Mouse (Mus musculus) intestine, embryonic 14.5 days (tissue): ENCODE results near the gene Exosc5. TPM values are rescaled to one million over a fixed set of nuclear protein-coding genes. Genes with fewer than 3 reads are reported as not detected.

ENCODE experiments used
- ATAC-seq: fragments of 200-750 bp; cut with Nextera tagmentation; replicated peaks from 2 replicates; pipeline ENCODE4 v1.8.0; 2017; ENCODE audit warnings: low read depth, moderate number of reproducible peaks, moderate TSS enrichment, moderate library complexity; ENCODE audit not compliant: low FRiP score, low TSS enrichment
- DNase-seq: peaks from one replicate; pipeline ENCODE4 v3.0.0-alpha.2; 2018; ENCODE audit warnings: low spot score
- H3K27ac ChIP-seq: fragments of 300-500 bp; sonication (generic); 2 replicates; pipeline ENCODE4 v1.5.1; 2014; ENCODE audit warnings: low read depth, mild to moderate bottlenecking, control low read depth
- H3K27me3 ChIP-seq: fragments of 300-500 bp; sonication (generic); replicated peaks from 2 replicates; pipeline ENCODE4 v1.6.1; 2014; ENCODE audit warnings: low read length, control low read depth; ENCODE audit not compliant: control insufficient read depth, insufficient read depth
- H3K36me3 ChIP-seq: fragments of 300-500 bp; sonication (generic); 2 replicates; pipeline ENCODE4 v1.6.1; 2014; ENCODE audit warnings: low read length, control low read depth; ENCODE audit not compliant: control insufficient read depth, insufficient read depth
- H3K4me1 ChIP-seq: fragments of 300-500 bp; sonication (generic); replicated peaks from 2 replicates; pipeline ENCODE4 v1.6.1; 2014; ENCODE audit warnings: low read length, control low read depth, mixed read lengths; ENCODE audit not compliant: control insufficient read depth, insufficient read depth
- H3K4me2 ChIP-seq: fragments of 300-500 bp; sonication (generic); 2 replicates; pipeline ENCODE4 v1.6.1; 2014; ENCODE audit warnings: low read length
- H3K4me3 ChIP-seq: fragments of 300-500 bp; sonication (generic); 2 replicates; pipeline ENCODE4 v1.5.1; 2014; ENCODE audit warnings: low read depth, low read length, control low read depth, mixed read lengths
- H3K9ac ChIP-seq: fragments of 300-500 bp; sonication (generic); 2 replicates; pipeline ENCODE4 v1.6.1; 2014; ENCODE audit warnings: mild to moderate bottlenecking, low read length
- H3K9me3 ChIP-seq: fragments of 300-500 bp; sonication (generic); 2 replicates; pipeline ENCODE4 v1.6.1; 2016; ENCODE audit warnings: low read length, control low read depth; ENCODE audit not compliant: control insufficient read depth
- WGBS: fragments of 180-500 bp; shearing (Covaris S2); extraction: QIAGEN DNeasy Blood & Tissue Kit; methylation state at CpG from one replicate; pipeline ENCODE4 v1.1.7; 2014; 5-methylcytosine and 5-hydroxymethylcytosine counted together
- polyA plus RNA-seq: library from polyadenylated mRNA; unstranded; fragments of >200 nt; fragmentation: Nextera tagmentation; extraction: Ambion mirVana; gene quantifications from 2 replicates; pipeline ENCODE4 v1.2.1, GENCODE M21; 2014

The Exosc5 gene
- polyA plus RNA-seq, 1 experiment from 2014 or later, result 98.4 TPM

DNA sequence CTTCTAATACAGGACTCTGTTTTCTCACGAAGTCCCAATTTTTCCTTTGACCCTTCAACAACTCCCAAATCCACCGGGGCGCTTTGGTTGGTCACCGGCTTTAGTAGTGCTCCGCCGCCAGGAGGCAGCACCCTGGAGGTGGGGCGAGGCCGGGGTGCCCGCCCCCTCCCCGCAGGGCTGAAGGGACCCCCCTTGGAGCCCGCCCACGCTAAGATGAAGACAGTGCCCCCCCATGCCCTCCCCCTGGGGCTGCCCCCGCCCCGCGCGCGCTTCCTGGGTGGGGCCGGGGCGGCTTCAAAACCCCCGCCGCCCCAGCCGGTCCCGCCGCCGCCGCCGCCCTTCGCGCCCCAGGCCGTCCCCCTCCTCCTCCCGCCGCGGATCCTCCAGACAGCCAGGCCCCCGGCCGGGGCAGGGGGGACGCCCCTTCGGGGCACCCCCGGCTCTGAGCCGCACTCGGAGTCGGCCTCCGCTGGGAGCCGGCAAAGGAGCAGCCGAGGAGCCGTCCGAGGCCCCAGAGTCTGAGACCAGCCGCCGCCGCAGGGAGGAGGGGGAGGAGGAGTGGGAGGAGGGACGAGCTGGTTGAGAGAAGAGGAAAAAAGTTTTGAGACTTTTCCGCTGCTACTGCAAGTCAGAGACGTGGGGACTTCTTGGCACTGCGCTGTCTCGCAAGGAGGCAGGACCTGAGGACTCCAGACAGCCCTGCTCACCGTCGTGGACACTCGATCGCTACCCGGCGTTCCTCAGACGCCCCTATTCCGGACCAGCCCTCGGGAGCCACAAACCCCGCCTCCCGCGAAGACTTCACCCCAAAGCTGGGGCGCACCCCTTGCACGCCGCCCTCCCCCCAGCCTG is 27.9 kb downstream of the Exosc5 start, which contains the start of gene Tgfb1:
TSS of gene Tgfb1 (plus strand) at position 323 of the 852 bp plus-strand sequence.
- ATAC-seq, result peak; percentile 47; the same call in 1 of the 2 replicates
- Histone ChIP-seq H3K4me1 (peaks cover 10% of the 10 kb centered on the region; the same call in 1 of the 2 replicates), H3K9ac (peak within 1 kb of the TSS; percentile 65), H3K27ac (peak within 1 kb of the TSS; percentile 62), H3K9me3 (no peaks in the 10 kb centered on the region), H3K4me3 (peak within 1 kb of the TSS; percentile 59), H3K27me3 (peaks cover 13% of the 10 kb centered on the region; the same call in 1 of the 2 replicates), H3K36me3 (peaks cover 4% of the 10 kb centered on the region; the same call in 1 of the 2 replicates), H3K4me2 (peak within 1 kb of the TSS; percentile 90)
- peak; percentile 92 for DNase-seq
- under 1% methylated on average over 54 of the region's 69 CpGs for WGBS

DNA sequence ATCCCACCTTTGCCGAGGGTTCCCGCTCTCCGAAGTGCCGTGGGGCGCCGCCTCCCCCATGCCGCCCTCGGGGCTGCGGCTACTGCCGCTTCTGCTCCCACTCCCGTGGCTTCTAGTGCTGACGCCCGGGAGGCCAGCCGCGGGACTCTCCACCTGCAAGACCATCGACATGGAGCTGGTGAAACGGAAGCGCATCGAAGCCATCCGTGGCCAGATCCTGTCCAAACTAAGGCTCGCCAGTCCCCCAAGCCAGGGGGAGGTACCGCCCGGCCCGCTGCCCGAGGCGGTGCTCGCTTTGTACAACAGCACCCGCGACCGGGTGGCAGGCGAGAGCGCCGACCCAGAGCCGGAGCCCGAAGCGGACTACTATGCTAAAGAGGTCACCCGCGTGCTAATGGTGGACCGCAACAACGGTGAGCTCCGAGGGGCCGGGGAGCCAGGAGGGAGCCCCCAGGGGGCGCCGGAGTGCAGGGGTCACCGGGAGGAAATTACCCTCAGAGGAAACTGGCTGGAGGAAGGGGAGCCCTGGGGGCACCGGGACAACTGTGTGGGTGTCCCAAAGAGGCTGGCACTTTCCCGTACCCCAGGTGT is 28.9 kb downstream of the Exosc5 start:
- ATAC-seq, result no peak
- Histone ChIP-seq H3K4me3 (peak overlapping the region; percentile 59), H3K4me1 (peaks cover 10% of the 10 kb centered on the region; the same call in 1 of the 2 replicates), H3K36me3 (peaks cover 2% of the 10 kb centered on the region; the same call in 1 of the 2 replicates), H3K27me3 (peaks cover 13% of the 10 kb centered on the region; the same call in 1 of the 2 replicates), H3K4me2 (peak overlapping the region; percentile 90), H3K9me3 (no peaks in the 10 kb centered on the region), H3K27ac (peak overlapping the region; percentile 22; the same call in 1 of the 2 replicates), H3K9ac (peak overlapping the region; percentile 43)
- WGBS, result under 1% methylated on average over 47 of the region's 47 CpGs
- peak; percentile 70 for DNase-seq

DNA sequence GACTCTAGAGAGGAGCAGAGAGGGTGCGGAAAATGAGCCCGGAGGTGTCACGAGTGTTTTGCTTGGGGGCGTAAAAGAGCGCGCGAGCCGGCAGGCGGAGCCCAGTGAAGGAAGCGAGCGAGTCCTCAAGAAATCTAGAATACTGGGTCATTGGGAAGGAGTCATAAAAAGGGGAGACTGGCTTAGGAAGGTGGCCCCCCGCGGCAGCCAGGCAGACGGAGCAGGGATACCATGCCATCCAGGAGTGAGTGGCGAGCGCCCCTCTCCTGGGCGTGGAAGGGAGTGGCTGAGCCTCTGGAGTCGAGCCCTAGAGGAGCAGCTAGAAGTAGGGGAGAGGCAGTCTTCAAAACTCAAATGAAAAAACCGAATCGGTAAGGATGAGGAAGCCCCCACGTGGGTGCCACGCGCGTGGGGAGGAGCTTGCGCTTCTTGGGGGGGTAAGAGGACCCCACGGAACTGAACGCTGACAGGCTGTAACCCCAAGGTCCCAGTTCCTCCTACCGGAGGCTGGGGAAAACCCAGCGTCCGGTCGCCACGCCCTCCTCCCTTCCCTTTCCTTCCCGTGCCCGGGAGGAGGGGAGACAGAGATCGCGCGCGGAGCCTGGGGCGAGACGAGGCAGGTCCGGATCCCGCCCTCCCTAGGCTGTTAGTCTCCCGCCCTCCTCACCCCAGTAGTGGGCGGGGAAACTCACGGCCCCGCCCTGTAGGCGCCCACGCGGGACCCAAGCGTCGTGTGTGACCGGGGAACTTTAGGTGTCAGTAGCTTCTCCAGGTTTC is 30.0 kb downstream of the Exosc5 start:
- H3K9ac ChIP-seq, result peak overlapping the region; percentile 43
- peaks cover 10% of the 10 kb centered on the region; the same call in 1 of the 2 replicates for H3K4me1 ChIP-seq
- peak overlapping the region; percentile 90 for H3K4me2 ChIP-seq
- H3K4me3 ChIP-seq, result peak overlapping the region; percentile 59
- under 1% methylated on average over 51 of the region's 52 CpGs for WGBS
- peak; percentile 51 for ATAC-seq
- H3K36me3 ChIP-seq, result no peaks in the 10 kb centered on the region
- DNase-seq, result peak; percentile 81
- H3K27me3 ChIP-seq, result peaks cover 13% of the 10 kb centered on the region; the same call in 1 of the 2 replicates
- H3K9me3 ChIP-seq, result no peaks in the 10 kb centered on the region
- H3K27ac ChIP-seq, result 0 out of 2 replicates have a peak overlapping the region, but pooled peaks have one; percentile 3

DNA sequence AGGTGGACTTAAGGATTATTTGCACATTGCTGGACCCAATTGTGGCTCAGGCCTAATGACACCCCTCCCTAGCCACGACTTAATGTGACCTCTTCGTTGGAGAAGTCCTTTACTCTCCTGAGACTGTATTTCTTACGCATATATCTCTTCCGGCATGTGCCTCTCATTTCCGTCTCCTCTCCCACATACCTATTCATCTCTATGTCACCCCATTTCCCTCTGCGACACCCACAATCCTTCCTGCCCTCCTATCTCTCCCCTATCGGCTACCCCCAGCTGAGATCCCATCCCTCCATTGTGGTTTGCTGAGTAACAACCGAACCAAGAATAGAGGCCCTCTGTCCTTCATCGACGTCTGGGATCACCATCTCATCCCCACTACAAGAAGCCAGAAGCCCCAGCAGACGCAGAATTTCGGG is 30.6 kb downstream of the Exosc5 start:
- WGBS, result 14% methylated on average over 12 of the region's 12 CpGs
- Histone ChIP-seq H3K4me2 (peak overlapping the region; percentile 90), H3K9me3 (no peaks in the 10 kb centered on the region), H3K27me3 (peaks cover 13% of the 10 kb centered on the region; the same call in 1 of the 2 replicates), H3K36me3 (no peaks in the 10 kb centered on the region), H3K9ac (no peak overlapping the region), H3K4me1 (peaks cover 10% of the 10 kb centered on the region; the same call in 1 of the 2 replicates), H3K27ac (0 out of 2 replicates have a peak overlapping the region, but pooled peaks have one; percentile 3), H3K4me3 (peak overlapping the region; percentile 59)
- DNase-seq, result no peak
- no peak for ATAC-seq

DNA sequence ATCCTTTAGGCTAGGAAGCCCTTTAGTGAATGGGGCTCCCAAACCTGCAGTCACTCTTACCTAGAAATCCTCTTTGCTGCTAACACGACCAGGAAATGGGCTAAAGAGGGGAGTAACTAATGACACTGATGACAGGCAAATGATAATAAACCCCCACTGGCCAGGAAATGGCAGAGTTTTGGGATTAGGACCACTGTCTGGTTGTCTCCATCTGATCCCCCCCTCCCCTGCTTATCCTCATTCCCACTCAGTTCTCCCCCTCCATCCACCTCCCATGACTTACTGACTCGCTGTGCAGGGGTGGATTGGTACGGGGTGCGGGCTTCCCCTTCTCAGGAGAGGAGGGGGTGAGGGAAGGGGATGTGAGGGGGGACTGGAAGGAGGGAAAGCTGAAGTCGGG is 31.1 kb downstream of the Exosc5 start:
- DNase-seq (no peak), ATAC-seq (no peak)
- H3K27me3 ChIP-seq, result peaks cover 13% of the 10 kb centered on the region; the same call in 1 of the 2 replicates
- H3K4me3 ChIP-seq, result no peak overlapping the region
- no peak overlapping the region for H3K9ac ChIP-seq
- WGBS, result 42% methylated on average over 5 of the region's 5 CpGs
- H3K27ac ChIP-seq, result no peak overlapping the region
- peaks cover 10% of the 10 kb centered on the region; the same call in 1 of the 2 replicates for H3K4me1 ChIP-seq
- H3K9me3 ChIP-seq, result no peaks in the 10 kb centered on the region
- H3K4me2 ChIP-seq, result peak overlapping the region; percentile 90
- H3K36me3 ChIP-seq, result no peaks in the 10 kb centered on the region

DNA sequence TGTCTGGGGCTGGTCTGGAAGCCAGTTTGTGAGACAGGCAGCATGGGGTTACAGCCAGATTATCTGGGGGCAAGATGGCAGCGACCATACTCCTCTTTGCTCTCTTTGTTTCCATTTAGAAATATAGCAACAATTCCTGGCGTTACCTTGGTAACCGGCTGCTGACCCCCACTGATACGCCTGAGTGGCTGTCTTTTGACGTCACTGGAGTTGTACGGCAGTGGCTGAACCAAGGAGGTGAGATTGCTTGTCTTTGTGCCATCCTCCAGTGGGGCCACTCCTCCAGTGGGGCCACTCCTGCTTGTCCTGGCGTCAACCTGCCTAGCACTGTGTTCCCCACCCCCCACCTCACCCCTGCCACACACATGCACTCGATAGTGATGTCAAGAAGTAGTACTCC is 35.1 kb downstream of the Exosc5 start:
- no peak overlapping the region for H3K4me2 ChIP-seq
- no peak overlapping the region for H3K9ac ChIP-seq
- H3K27ac ChIP-seq, result no peak overlapping the region
- DNase-seq (no peak), ATAC-seq (no peak)
- no peak overlapping the region for H3K4me3 ChIP-seq
- H3K36me3 ChIP-seq, result no peaks in the 10 kb centered on the region
- peaks cover 4% of the 10 kb centered on the region; the same call in 1 of the 2 replicates for H3K4me1 ChIP-seq
- H3K27me3 ChIP-seq, result no peaks in the 10 kb centered on the region
- 68% methylated on average over 8 of the region's 8 CpGs for WGBS
- H3K9me3 ChIP-seq, result no peaks in the 10 kb centered on the region

DNA sequence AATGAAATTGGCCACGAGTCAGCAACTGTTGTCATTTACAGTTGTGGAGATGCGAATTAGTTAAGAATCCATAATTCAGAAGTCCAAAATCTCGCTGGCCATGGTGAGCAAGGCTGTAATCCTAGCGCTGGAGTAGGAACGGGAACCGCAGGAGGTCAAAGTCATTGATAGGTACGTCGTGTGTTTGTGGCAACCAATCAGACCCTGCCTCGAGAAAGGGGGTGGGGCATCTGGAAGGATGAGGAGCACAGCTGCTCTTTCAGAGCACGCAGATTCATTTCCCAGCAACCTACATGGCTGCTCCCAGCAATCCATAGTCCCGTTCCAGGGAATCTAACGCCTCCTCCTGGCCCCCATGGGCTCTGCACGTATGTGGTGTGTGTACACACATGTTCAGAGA is 40.9 kb downstream of the Exosc5 start:
- Histone ChIP-seq H3K36me3 (no peaks in the 10 kb centered on the region), H3K27ac (no peak overlapping the region), H3K4me2 (no peak overlapping the region), H3K4me3 (no peak overlapping the region), H3K4me1 (no peaks in the 10 kb centered on the region), H3K9ac (no peak overlapping the region), H3K9me3 (peaks cover 5% of the 10 kb centered on the region), H3K27me3 (no peaks in the 10 kb centered on the region)
- WGBS, result 60% methylated on average over 13 of the region's 13 CpGs
- ATAC-seq, result no peak
- no peak for DNase-seq

DNA sequence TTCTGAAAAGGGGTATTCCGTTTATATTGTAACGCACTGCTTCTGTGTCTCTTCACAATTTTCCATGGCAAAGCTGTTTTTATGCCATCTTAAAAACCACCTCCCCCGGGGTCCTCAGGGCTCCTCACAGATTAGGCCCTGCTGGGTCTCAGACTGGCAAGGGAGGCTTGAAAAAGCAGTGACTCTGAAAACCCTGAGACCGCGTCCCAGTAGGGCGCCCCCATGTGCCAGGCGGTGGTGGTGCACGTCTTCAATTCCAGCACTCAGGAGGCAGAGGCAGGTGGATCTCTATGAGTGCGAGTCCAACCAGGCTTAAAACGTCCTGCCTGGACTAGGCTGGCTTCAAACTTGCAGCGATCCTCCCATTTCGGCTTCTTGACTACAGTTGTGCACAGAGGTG is 41.8 kb downstream of the Exosc5 start:
- Histone ChIP-seq H3K9ac (no peak overlapping the region), H3K9me3 (peaks cover 5% of the 10 kb centered on the region), H3K27ac (no peak overlapping the region), H3K36me3 (no peaks in the 10 kb centered on the region), H3K27me3 (no peaks in the 10 kb centered on the region), H3K4me1 (peaks cover 8% of the 10 kb centered on the region), H3K4me3 (no peak overlapping the region), H3K4me2 (no peak overlapping the region)
- no peak for ATAC-seq
- WGBS, result 77% methylated on average over 12 of the region's 12 CpGs
- no peak for DNase-seq
